Mouse (Mus musculus) common myeloid progenitor, adult 5-6 weeks (primary cell): ENCODE measurements around the gene Zswim1. TPM values are rescaled to one million over a fixed set of nuclear protein-coding genes. Genes with fewer than 3 reads are reported as not detected.
A peak's percentile ranks its signal among the peaks of the same experiment; 100 is the strongest.
"Not testable (repeated sequence)": the region's sequence is repeated elsewhere in the genome, so short reads cannot be mapped to it uniquely, and the experiment has no call there.

ENCODE experiments used
- ATAC-seq: replicated peaks from 2 replicates; pipeline ENCODE4 v1.8.0; 2016; ENCODE audit warnings: low read depth, mild to moderate bottlenecking, moderate TSS enrichment, inconsistent platforms; ENCODE audit not compliant: poor library complexity, severe bottlenecking
- total RNA-seq: library from RNA; stranded (forward); fragments of 200-1000, 187-1606 nt; gene quantifications from 2 replicates; pipeline ENCODE4 v1.2.3, GENCODE M21; 2017

Gene Zswim1
- total RNA-seq, 1 experiment from 2014 or later: 5.4 TPM

DNA sequence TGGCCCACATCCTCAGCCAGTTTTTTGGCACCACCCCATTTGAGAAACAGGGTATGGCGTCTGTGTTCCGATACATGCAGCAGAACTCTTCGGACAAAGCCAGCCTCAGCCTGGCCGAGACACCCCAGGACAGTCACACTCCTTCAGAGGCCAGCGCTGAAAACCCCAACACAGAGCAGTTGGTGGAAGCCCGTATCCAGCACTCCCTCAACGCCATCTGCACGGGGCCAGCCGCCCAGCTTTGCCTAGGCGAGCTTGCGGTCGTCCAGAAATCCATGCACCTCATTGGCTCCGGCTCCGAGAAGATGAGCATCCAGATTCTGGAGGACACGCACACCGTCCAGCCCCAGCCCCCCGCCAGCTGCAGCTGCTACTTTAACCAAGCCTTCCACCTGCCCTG lies 3.0 kb downstream of the Zswim1 start:
- ATAC-seq: no peak

DNA sequence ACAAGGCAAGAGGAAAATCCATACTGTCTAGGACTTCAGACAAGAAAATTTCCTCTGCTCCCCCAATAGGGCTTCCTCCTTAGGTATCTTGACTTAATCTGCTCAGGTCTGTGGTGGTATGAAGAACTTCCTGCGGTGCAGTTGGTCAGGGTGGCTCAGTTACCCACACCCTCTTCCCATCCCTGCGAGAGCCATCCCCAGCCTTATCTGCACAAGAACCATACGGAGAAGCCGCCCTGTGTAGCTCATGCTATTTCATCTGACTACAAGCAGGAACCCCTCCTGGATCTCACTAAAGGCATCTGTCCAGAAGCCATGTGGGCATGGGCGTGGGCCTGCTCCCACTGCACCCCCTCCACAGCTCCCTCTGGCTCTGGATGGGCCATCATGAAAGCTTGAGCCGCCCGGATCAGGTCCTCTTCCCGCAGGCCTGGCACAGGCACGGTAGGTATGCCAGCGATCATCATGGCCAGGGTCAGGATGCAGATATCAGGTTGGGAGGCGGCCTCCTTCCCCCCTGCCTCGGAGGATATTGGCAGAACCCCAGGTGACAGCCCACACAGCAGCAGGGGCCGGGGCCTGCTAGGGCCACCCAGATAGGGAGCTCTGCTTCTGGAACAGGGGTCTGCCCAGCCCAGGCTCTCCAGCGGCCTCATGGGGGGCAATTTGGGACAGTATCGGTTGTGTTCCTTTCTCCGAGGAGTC lies 4.8 kb downstream of the Zswim1 start:
- no peak for ATAC-seq

DNA sequence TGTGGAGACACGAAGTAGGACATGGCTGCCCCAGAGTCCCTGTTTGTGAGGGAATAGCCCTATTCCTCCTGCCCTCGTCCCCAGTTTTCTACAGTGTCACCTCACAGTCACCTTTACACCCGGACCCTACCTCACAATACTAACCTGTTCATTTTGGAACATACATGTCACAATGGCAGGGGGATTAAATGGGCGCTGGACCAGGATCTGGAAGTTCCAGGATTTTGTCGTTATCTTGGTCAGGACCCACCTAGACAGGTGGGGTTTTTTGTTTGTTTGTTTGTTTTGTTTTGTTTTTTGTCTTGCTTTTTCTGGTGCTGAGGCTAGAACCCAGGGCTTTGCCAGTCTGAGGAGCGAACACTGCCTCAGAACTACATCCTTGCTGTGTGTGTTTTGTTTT lies 6.0 kb downstream of the Zswim1 start, which contains the start of gene Spata25:
Gene Spata25 (minus strand): TSS at position 101 of the 400 bp plus-strand sequence.
- ATAC-seq: no peak

DNA sequence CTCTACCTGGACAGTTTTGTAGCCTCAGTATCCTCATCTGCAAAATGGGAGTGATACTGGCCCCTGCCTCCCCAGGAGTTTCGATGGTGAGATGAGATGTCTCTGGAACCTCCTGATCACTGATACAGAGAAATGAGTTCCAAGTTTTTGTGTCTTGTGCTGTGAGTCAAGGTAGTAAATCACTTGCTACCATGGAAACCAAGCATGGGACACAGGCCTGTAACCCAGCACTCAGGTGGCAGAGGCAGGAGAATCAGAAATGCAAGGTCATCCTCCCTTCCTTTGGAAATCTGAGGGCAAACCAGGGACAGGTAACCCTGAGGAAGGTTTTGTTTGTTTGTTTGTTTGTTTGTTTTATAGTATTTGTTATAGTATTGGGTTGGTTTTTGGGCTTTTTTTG lies 6.6 kb downstream of the Zswim1 start:
- no peak for ATAC-seq

DNA sequence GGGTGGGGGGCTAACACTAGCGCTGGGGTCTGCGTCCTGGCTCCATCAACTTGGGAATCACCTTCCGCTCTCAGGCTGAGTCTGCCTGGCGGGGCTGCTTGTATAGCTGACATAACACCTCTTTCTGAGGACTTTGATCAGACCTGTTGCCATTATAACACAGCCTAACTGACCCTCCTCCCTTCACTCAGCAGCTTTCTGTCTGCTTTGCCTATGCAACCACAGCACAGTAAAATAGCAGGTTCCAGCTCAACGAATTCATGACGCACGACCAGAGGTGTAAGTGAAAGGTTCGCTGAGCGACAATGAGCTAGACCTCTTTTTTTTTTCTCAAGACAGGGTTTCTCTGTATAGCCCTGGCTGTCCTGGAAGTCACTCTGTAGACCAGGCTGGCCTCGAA lies 8.5 kb downstream of the Zswim1 start:
- ATAC-seq: no peak

DNA sequence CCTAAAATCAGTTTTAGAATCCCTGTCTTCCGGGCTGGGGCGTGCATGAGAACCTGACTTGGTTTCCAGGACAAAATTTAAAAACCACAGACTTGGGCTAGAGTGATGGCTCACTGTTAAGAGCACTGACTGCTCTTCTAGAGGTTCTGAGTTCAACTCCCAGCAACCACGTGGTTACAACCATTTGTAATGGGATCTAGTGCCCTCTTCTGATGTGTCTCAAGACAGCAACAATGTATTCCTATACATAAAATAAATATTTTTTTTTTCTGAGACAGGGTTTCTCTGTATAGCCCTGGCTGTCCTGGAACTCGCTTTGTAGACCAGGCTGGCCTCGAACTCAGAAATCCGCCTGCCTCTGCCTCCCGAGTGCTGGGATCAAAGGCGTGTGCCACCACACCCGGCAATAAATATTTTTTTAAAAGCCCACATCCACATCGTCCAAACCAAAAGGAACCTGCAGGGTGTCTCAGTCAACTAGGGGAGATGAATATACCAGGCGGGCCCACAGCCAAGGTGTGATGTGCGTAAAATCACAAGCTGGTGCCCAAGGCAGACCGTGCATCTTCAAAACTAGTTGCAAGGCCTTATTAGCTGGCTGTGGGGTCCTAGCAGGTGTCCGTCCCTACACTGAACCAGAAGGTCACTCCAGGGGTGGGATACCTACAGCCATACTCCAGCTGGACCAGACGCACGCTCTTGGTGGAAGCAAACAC lies 9.7 kb downstream of the Zswim1 start:
- no peak for ATAC-seq

DNA sequence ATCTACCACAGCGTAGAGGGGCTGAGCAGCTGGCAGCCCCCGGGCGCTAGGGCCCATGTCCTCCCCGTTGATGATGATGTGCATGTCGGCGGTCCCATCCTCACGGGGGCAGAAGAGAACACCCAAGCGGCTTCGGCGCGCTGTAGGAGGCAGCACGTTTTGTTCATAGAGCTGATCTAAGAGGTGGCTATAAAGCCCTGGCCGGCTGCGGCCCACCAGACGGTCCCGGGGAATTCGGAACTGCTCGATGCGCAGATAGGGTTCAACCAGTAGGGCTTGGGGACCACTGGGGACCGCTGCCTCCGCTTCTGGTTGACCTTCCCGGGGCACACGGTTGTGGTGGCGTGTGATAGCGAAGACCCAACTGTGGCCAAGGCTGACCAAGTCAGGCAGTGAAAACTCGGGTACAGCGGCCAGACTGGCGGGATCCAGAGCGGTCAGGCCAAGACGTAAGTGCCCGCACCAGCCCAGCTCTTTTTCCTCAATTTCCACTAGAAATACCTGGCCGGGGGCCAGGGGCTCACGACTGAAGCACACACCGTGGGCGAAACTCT lies 10.3 kb downstream of the Zswim1 start, which contains the start of gene Ctsa:
Gene Ctsa (plus strand): TSS at position 126 of the 554 bp plus-strand sequence.
- peak; percentile 80 for ATAC-seq

DNA sequence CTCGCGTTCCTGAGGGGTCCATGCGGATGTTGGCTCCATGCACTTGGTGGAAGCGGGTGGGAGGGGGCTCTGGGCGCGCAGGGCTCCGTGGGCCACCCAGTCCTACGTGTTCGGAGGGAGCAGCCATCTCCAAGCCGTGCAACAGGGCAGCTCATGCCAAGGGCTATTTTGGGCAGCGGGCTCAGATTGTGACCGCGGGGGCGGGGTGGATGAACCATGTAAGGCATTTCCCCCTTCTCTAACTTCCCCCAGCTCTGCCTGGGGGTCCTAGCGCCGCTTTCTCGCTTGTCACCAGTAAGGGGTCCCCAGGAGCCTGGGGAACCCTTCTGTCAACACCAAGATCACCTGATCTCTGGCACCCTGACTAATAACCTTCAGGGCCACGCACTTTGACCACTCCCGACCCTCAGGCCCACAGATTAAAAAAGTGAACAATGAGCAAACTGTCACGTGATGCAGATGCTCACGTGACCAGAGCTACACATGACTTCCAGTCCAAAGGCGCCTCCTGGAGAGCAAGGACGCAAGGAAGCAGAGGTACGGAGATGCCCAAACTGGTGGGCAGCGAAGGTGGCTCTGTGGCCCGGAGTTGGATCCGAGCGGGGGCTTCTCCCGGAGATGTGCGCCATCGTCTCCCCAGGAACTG lies 11.0 kb downstream of the Zswim1 start, which contains the start of gene Neurl2:
Gene Neurl2 (minus strand): TSS at position 143 of the 646 bp plus-strand sequence.
- ATAC-seq: peak; percentile 48

DNA sequence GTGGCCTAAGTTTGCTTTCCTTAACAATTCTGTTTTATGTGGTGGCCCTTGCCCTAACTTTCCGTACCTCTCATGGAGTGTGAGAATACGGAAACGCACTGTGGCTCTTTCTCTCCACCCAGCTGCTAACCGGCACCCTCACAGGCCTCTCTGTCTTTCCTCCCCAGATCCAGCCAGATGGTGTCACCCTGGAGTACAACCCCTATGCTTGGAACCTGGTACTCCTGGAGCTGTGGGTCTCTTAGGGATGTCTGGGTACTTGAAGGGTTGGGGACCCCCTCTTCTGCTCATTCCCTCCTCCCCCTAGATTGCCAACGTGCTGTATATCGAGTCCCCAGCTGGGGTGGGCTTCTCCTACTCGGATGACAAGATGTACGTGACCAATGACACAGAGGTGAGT lies 12.0 kb downstream of the Zswim1 start:
- 0 out of 2 replicates have a peak, but pooled peaks have one; percentile 20 for ATAC-seq

DNA sequence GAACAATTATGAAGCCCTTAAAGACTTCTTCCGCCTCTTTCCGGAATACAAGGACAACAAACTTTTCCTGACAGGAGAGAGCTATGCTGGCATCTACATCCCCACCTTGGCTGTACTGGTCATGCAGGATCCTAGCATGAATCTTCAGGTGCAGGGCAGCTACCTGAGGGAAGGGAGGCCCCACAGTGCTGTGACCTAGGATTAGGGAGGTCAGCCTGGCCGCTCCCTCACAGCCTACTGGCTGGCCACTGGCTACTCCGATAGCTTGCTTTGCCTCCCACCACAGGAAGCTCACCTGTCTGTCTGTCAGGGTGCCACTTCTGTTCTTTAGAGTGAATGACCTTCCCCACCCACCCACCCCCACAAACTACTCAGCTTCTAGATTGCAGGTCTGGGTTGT lies 12.7 kb downstream of the Zswim1 start:
- no peak for ATAC-seq

DNA sequence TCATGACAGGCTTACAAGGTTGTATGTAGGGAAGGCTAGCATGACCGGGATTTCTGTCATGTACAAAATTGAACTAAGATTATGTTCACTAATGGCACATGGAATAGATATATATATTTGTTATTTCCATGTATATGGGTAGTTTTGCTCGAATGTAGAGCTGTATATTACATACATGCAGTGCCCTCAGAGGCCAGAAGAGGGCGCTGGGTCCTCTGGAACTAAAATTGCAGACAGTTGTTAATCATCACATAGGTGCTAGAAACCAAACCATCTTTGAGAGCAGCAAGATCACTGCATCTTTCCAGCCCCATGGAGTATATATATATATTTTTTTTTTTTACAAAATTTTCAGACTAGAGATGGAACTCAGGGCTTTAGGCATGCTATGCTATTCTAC lies 23.3 kb downstream of the Zswim1 start:
- no peak for ATAC-seq

DNA sequence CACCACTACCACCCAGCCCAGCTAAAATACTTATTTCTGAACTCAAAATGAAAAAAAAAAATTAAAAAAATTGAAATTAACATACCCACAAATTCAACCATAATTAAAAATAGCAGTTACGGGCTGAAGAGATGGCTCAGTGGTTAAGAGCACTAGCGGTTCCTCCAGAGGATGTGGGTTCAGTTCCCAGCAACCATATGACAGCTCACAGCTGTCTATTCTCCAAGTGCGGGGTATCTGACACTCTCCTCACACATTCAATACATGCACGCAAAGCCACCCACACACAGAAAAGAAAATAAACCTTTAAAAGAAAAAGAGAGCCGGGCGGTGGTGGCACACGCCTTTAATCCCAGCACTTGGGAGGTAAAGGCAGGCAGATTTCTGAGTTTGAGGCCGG lies 27.6 kb downstream of the Zswim1 start:
- no peak for ATAC-seq

DNA sequence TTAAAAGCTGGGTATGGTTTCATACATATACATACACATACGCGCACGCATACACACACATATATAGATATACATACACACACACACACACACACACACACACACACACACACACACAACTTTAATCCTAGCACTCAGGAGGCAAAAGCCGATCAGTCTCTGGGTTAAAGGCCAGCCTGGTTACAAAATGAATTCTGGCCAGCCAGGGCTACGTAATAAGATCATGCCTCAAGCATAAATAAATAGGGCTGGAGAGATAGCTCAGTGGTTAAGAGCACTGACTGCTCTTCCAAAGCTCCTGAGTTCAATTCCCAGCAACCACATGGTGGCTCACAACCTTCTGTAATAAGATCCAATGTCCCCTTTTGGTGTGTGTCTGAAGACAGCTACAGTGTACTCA lies 33.1 kb downstream of the Zswim1 start:
- ATAC-seq: not testable (repeated sequence)

DNA sequence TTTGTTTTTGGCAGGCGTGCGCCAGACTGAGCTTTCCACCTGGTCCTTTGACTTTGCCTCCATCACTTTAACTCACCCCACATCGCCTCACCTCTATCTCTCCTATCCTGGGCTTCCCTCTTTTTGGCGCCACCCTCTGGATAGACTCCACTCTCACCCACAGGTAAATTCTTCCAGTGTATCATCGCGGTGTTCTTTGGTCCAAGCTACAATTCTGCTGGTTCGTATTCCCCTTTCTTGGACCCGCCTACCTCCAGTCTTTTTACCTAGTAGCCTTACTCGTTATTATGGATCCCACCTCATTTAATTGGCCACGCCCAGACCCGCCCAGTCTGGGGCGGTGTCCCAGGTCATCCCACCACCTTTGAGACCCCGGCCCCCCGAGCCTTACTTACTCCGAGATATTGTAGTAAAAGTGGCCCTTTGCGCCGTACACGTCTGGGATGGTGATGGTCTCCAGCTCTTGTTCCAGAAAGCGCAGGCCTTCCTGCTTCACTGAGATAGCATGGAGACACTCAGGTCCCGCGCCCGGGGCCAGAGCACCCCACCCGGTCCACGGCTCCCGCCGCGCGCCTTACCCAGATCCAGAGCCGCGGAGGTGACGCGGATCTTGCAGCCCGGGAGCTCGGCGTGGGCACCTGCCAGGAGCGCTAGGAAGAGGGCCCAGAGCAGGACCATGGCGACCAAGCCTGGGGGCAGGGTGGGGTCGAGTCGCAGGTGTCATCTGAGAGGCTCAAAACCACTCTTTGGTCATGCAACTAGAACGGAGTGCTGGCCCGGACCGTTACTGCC lies 34.0 kb downstream of the Zswim1 start:
- ATAC-seq: 0 out of 2 replicates have a peak, but pooled peaks have one; percentile 18

DNA sequence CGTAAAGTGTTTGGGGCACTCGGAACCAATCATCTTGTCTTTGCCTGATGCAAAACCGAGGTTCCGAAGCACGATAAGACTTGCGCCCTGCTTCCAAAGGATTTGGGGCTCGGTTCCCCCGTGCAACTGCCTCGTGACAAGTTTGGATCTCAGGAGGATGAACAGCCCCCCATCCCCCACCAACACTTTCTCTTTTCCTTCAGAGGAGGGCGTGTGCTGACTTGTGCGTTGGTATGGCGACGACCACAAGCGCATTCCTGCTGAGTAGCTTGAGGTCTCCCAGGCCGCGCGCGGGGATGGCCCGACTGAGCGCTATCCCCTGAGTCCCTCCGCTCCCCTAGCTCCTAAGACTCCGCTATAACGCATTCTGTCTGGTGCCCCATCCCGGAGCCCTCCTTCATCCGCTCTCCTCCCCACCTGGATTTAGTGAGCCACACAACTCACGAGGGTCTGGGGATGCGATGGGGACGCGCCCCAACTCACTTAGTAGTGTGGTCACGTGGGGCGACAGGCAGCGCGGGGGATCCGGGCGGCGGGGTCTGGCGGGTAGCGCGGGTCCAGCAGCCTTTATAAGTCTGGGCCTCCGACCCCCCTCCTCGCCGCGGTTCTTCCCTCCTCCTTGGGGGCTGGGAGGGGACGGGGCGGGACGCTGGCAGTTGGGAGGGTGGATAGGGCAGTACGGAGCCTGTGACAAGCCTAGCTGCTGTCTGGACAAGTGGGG lies 34.8 kb downstream of the Zswim1 start, which contains the start of gene Pltp:
Gene Pltp (minus strand): TSS at position 611 of the 721 bp plus-strand sequence.
- ATAC-seq: peak; percentile 78

DNA sequence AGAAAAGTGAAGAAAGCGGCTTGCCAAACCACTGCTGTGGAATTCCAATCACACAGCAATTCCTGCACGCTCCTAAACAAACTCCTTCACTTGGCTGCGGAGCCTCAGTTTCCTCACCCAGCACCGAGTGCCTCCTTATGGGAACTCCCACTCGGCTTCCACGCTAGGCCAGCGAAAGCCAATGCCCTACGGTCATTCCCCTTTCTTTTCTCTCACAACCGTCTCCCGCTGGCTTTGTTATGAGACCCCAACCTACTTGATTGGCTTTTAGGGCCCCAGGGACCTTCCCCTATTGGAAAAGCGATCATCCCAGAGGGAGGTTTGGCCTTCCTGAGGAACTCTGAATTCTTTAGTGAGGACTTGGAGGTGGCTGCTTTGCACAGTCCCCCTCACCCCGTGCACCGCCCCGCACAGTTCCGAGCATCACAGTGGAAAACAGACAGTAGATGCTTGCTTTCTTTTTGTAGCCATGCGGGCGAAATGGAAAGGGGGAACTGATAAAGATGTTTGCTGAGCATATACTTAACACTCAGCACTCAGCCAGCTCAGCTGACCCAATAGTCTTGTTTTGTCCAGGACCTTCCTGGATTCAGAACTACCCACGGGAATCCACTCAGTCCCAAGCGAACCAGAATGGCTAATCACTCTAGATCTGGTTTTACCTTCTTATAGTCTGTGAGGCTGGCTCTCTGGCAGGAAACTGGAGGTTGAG lies 35.5 kb downstream of the Zswim1 start:
- ATAC-seq: no peak

DNA sequence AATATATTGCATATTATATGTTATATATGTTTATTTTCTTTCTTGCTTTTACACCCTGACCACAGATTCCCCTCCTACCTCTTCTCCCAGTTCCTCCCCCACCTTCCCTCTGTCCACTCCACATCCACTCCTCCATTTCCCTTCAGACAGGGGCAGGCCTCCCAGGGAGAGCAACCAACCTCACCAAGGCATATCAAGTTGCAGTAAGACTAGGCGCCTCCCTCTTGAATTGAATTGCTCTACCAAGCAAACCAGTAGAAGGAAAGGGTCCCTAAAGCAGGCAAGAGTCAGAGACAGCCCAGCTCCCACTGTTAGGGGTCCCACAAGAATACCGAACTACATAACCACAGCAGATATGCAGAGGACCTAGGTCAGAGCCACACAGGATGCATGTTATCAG lies 36.7 kb downstream of the Zswim1 start:
- no peak for ATAC-seq

DNA sequence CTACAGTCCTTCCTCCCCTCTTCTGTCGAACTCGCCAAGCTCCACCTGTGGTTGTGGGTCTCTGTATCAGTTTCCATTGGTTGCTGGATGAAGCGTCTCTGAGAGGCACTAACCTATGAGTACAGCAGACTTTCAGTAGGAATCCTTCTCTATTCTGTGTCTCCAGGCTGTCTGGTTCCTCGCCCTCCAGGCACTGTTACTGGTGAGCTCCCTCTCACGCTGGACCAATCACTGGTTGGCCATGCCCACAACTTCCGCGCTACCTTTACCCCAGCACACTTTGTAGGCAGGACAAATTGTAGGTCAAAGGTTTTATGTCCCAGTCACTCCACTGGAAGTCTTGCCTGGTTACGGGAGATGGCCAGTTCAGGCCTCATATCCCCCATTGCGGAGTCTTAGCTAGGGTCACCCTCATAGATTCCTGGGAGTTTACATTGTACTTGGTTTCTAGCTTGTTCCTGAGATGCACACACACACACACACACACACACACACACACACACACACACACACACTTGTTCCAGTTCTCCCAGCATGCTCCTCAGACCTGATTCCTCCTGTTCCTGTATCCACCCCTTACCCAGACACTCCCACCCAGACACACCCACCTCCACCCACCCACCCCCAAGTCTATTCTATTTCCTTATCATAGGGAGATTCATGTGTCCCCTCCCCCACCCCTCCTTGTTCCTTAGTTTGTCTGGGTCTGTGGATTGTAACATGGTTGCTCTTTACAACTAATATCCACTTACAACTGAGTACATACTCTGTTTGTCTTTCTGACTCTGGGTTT lies 37.4 kb downstream of the Zswim1 start:
- no peak for ATAC-seq
